Mouse (Mus musculus): ENCODE results near the gene Rdh9. TPM values are rescaled to one million over a fixed set of nuclear protein-coding genes. Genes with fewer than 3 reads are reported as not detected.
"Not testable (repeated sequence)": the region's sequence is repeated elsewhere in the genome, so short reads cannot be mapped to it uniquely, and the experiment has no call there.

The Rdh9 gene
- polyA plus RNA-seq, 1 experiment, result not detected

GRCm38 (mm10) chr10:127755246-127755645, 20.9 kb upstream of the Rdh9 start:
- Histone ChIP-seq H3K4me1 (ENCODE audit: control insufficient read depth, insufficient read depth, low read length) (no peaks in the 10 kb centered on the region), H3K27ac (ENCODE audit: insufficient read depth, low read depth, low read length) (no peak overlapping the region), H3K4me3 (ENCODE audit: insufficient read depth, low read length) (no peak overlapping the region)
- no peak for TF ChIP-seq POLR2A (IDR thresholded peaks at IDR 0.05; ENCODE audit: borderline replicate concordance, low read depth, low read length)

GRCm38 (mm10) chr10:127755770-127756468, 20.3 kb upstream of the Rdh9 start:
- TF ChIP-seq CTCF (IDR thresholded peaks at IDR 0.05; ENCODE audit: low read depth, low read length), result no peak
- no peak for TF ChIP-seq POLR2A (IDR thresholded peaks at IDR 0.05; ENCODE audit: borderline replicate concordance, low read depth, low read length)
- Histone ChIP-seq H3K27ac (ENCODE audit: insufficient read depth, low read depth, low read length) (no peak overlapping the region), H3K4me1 (ENCODE audit: control insufficient read depth, insufficient read depth, low read length) (no peaks in the 10 kb centered on the region), H3K4me3 (ENCODE audit: insufficient read depth, low read length) (no peak overlapping the region)

DNA sequence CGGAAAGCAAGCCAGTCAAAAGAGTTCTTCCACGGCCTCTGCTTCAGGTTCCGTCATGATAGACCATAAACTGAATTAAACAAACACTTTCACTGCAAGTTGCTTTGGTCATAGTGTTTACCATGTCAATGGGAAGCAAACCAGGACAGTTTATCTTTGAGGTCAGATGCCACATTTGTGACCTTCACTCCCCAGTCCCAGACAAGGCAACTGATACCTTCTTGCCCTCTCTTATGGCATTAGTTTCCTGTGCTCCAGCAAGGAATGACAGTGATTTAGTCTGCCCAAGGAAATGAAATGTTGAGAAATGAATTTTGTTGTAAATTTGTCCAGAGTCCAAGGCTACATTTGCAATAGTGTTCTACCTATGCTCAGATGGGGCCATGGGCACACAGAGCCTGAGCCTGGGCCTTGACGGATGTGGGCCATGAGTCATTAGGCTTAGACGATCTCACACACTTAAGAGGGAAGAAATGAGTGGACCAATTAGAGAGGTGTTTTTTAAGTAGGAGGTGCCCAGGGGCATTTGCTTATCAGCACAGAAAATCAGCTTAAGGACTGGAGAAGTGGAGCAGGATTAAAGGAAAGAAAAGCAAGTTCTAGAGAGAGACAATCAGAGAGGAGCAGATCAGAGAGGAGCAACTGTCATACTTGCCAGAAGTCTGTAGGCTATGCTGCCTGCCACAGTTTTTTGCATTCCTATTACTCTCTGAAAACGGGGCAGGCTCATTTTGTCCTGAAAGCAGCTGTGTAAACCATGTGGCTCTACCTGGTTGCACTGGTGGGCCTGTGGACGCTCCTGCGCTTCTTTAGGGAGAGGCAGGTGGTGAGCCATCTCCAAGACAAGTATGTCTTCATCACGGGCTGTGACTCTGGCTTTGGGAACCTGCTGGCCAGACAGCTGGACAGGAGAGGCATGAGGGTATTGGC, 16.7 kb upstream of the Rdh9 start, which contains the start of the genes Rdh1 and Rdh16f1:
Rdh1 (plus strand) TSS at position 541 of the 930 bp plus-strand sequence.
Rdh16f1 (plus strand) TSS at position 607 of the 930 bp plus-strand sequence.
- no peak within 1 kb of the TSS for H3K27ac ChIP-seq (ENCODE audit: insufficient read depth, low read depth, low read length)

DNA sequence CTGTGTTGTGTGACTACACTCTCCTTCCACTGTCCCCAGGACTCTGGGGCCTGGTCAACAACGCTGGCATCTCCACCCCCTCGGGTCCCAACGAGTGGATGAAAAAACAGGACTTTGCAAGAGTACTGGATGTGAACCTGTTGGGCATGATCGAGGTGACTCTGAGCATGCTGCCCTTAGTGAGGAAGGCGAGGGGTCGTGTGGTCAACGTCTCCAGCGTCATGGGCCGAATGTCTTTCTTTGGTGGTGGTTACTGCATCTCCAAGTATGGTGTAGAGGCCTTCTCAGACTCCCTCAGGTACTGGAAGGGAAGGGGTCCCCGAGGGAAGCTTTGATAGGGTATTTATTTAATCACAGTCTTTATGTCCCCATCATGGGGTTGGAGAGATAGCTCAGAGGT, 13.3 kb upstream of the Rdh9 start:
- not testable (repeated sequence) for H3K4me1 ChIP-seq (ENCODE audit: control insufficient read depth, insufficient read depth, low read length); H3K4me3 ChIP-seq (ENCODE audit: insufficient read depth, low read length); H3K27ac ChIP-seq (ENCODE audit: insufficient read depth, low read depth, low read length)

More for the DNA sequence above, 16.7 kb upstream of the Rdh9 start, which contains the start of the genes Rdh1 and Rdh16f1:
- TF ChIP-seq CTCF (IDR thresholded peaks at IDR 0.05; ENCODE audit: low read depth, low read length) (no peak), POLR2A (IDR thresholded peaks at IDR 0.05; ENCODE audit: borderline replicate concordance, low read depth, low read length) (no peak)
- Histone ChIP-seq H3K4me1 (ENCODE audit: control insufficient read depth, insufficient read depth, low read length) (no peaks in the 10 kb centered on the region), H3K4me3 (ENCODE audit: insufficient read depth, low read length) (no peak within 1 kb of the TSS)

GRCm38 (mm10) chr10:127763914-127764680, 12.1 kb upstream of the Rdh9 start:
- Histone ChIP-seq H3K4me3 (ENCODE audit: insufficient read depth, low read length) (no peak overlapping the region), H3K27ac (ENCODE audit: insufficient read depth, low read depth, low read length) (no peak overlapping the region), H3K4me1 (ENCODE audit: control insufficient read depth, insufficient read depth, low read length) (no peaks in the 10 kb centered on the region)
- no peak for TF ChIP-seq POLR2A (IDR thresholded peaks at IDR 0.05; ENCODE audit: borderline replicate concordance, low read depth, low read length)
- TF ChIP-seq CTCF (IDR thresholded peaks at IDR 0.05; ENCODE audit: low read depth, low read length), result no peak

DNA sequence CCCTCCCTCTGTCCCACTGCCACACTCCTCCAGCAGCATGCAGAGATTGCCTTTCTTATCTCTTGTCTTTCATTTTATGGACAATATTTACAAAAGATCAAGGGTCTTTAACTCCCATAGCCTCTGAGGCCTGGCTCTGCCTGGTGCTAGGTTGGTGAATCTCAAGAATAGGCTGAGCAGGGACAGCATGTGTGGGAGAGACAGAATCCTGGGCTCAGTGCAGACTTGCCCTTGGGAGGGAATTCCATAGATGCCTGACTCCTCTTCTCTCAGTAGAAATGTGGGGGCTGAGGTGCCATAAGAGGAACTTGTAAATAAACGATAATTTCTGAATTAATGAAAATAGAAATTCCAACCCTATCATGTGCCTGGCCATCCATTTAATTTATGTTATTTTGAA, 9.6 kb upstream of the Rdh9 start:
- Histone ChIP-seq H3K4me3 (ENCODE audit: insufficient read depth, low read length) (no peak overlapping the region), H3K27ac (ENCODE audit: insufficient read depth, low read depth, low read length) (no peak overlapping the region), H3K4me1 (ENCODE audit: control insufficient read depth, insufficient read depth, low read length) (no peaks in the 10 kb centered on the region)
- TF ChIP-seq CTCF (IDR thresholded peaks at IDR 0.05; ENCODE audit: low read depth, low read length) (no peak), POLR2A (IDR thresholded peaks at IDR 0.05; ENCODE audit: borderline replicate concordance, low read depth, low read length) (no peak)

- not testable (repeated sequence) for H3K4me1 ChIP-seq (ENCODE audit: control insufficient read depth, insufficient read depth, low read length); H3K27ac ChIP-seq (ENCODE audit: insufficient read depth, low read depth, low read length); H3K4me3 ChIP-seq (ENCODE audit: insufficient read depth, low read length)
Measured at GRCm38 (mm10) chr10:127782321-127782720, 6.1 kb downstream of the Rdh9 start.

DNA sequence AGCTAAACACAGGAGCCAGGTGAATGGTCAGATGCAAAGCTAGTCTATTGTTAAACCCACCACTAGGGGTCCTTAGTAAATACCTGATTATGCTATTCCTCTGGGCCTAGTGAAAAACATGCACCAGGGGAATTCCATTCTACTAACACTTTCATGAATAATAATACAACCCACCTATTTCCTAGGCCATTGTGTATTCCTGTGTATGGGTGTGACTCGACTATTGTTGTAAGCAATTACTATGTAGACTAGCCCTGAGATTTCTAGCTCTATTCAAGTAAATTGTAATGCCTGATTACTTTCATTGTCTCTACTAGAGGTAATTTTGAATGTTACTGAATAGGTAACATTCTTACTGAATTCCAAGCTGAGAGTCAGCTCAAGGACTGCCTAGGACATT, 9.2 kb downstream of the Rdh9 start:
- H3K27ac ChIP-seq (ENCODE audit: insufficient read depth, low read depth, low read length); H3K4me3 ChIP-seq (ENCODE audit: insufficient read depth, low read length); H3K4me1 ChIP-seq (ENCODE audit: control insufficient read depth, insufficient read depth, low read length): not testable (repeated sequence)

GRCm38 (mm10) chr10:127799295-127799694, 23.1 kb downstream of the Rdh9 start:
- TF ChIP-seq CTCF (IDR thresholded peaks at IDR 0.05; ENCODE audit: low read depth, low read length) (no peak), POLR2A (IDR thresholded peaks at IDR 0.05; ENCODE audit: borderline replicate concordance, low read depth, low read length) (no peak)
- Histone ChIP-seq H3K4me1 (ENCODE audit: control insufficient read depth, insufficient read depth, low read length) (no peaks in the 10 kb centered on the region), H3K4me3 (ENCODE audit: insufficient read depth, low read length) (no peak overlapping the region), H3K27ac (ENCODE audit: insufficient read depth, low read depth, low read length) (no peak overlapping the region)

- Histone ChIP-seq H3K4me3 (ENCODE audit: insufficient read depth, low read length) (no peak within 1 kb of the TSS), H3K27ac (ENCODE audit: insufficient read depth, low read depth, low read length) (no peak within 1 kb of the TSS), H3K4me1 (ENCODE audit: control insufficient read depth, insufficient read depth, low read length) (no peaks in the 10 kb centered on the region)
- TF ChIP-seq CTCF (IDR thresholded peaks at IDR 0.05; ENCODE audit: low read depth, low read length) (no peak), POLR2A (IDR thresholded peaks at IDR 0.05; ENCODE audit: borderline replicate concordance, low read depth, low read length) (no peak)
Measured at GRCm38 (mm10) chr10:127800891-127801290, 24.7 kb downstream of the Rdh9 start, which contains the start of gene Rdh16. Rdh16 (plus strand) TSS chr10:127801152.
